Mouse (Mus musculus): Measurements from ENCODE around the gene Rcsd1. TPM values are rescaled to one million over a fixed set of nuclear protein-coding genes. Genes with fewer than 3 reads are reported as not detected.

Rcsd1 gene
- polyA plus RNA-seq, 1 experiment from 2014 or later, result 81.2 TPM

DNA sequence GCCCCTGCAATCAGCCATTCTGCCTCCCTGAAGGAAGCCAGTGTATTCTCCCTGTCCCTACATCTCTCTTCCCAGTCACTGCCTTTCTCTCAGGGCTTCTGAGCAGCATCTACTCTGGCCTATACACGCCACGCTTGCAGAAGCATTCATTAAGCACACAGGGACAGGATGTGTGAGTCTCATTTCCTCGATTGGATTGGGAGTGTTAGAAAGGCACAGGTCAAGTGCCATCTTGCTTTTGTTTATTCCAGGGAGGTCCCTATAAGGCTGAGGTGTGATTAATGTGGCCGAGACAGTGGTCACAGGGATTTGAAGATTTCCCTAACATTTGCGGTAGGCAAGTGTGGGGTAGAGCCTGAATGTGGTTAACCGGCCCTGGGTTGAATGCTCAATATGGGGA, 4.2 kb downstream of the Rcsd1 start:
- Histone ChIP-seq H3K36me3 (ENCODE audit: control insufficient read depth, insufficient read depth, low read length) (peaks cover 17% of the 10 kb centered on the region), H3K4me2 (ENCODE audit: low read length) (peak overlapping the region; percentile 89), H3K9ac (ENCODE audit: low read length) (peak overlapping the region; percentile 94), H3K4me1 (ENCODE audit: control insufficient read depth in 2 of 2, insufficient read depth in 2 of 2, low read length in 2 of 2) (peaks cover 58 to 80% of the 10 kb centered on the region in 2 experiments), H3K27me3 (ENCODE audit: control insufficient read depth, insufficient read depth, low read length) (no peaks in the 10 kb centered on the region), H3K4me3 (ENCODE audit: control insufficient read depth in 1 of 2, insufficient read depth in 1 of 2, low read depth in 1 of 2, low read length in 2 of 2) (peak overlapping the region in 1 of 2 experiments; percentile 80; a peak in 2 of 4 replicates), H3K9me3 (ENCODE audit: control insufficient read depth, low read length) (no peaks in the 10 kb centered on the region), H3K27ac (replicated peaks in 1 of 2; ENCODE audit: control insufficient read depth in 1 of 2, insufficient read depth in 1 of 2, low read depth in 2 of 2, low read length in 2 of 2) (peak overlapping the region; percentile 59 to 94)
- ATAC-seq (ENCODE audit: insufficient number of reproducible peaks, insufficient read depth, low FRiP score, low read depth), result no peak
- 40% methylated on average over 6 of the region's 6 CpGs for WGBS

DNA sequence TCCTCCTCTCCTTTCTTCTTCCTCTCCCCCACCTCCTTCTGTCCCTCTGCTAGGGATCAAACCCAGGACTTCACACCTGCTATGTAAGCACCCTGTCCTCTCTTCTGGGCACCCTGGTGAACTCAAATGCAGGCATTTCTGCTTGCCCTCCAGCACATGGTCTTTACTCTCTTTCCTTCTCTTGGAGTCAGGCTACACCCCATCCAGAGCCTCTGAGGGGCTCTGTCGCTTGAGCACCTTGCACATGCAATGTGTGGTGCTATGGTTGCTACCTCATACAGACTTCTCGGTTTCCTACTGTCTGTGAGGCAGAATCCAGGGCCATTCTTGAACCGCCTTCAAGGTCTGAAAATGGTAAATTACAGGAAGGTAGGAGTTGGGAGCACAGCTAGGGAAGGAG, 4.7 kb downstream of the Rcsd1 start:
- Histone ChIP-seq H3K9ac (ENCODE audit: low read length) (peak overlapping the region; percentile 94), H3K36me3 (ENCODE audit: control insufficient read depth, insufficient read depth, low read length) (peaks cover 22% of the 10 kb centered on the region), H3K9me3 (ENCODE audit: control insufficient read depth, low read length) (no peaks in the 10 kb centered on the region), H3K4me3 (ENCODE audit: control insufficient read depth in 1 of 2, insufficient read depth in 1 of 2, low read depth in 1 of 2, low read length in 2 of 2) (peak overlapping the region in 1 of 2 experiments; percentile 80; a peak in 2 of 4 replicates), H3K27me3 (ENCODE audit: control insufficient read depth, insufficient read depth, low read length) (no peaks in the 10 kb centered on the region), H3K27ac (replicated peaks in 1 of 2; ENCODE audit: control insufficient read depth in 1 of 2, insufficient read depth in 1 of 2, low read depth in 2 of 2, low read length in 2 of 2) (peak overlapping the region in 1 of 2 experiments; percentile 94; a peak in 2 of 4 replicates), H3K4me1 (ENCODE audit: control insufficient read depth in 2 of 2, insufficient read depth in 2 of 2, low read length in 2 of 2) (peaks cover 59 to 85% of the 10 kb centered on the region in 2 experiments), H3K4me2 (ENCODE audit: low read length) (peak overlapping the region; percentile 89)
- ATAC-seq (ENCODE audit: insufficient number of reproducible peaks, insufficient read depth, low FRiP score, low read depth), result no peak
- WGBS, result 50% methylated on average over 3 of the region's 3 CpGs

DNA sequence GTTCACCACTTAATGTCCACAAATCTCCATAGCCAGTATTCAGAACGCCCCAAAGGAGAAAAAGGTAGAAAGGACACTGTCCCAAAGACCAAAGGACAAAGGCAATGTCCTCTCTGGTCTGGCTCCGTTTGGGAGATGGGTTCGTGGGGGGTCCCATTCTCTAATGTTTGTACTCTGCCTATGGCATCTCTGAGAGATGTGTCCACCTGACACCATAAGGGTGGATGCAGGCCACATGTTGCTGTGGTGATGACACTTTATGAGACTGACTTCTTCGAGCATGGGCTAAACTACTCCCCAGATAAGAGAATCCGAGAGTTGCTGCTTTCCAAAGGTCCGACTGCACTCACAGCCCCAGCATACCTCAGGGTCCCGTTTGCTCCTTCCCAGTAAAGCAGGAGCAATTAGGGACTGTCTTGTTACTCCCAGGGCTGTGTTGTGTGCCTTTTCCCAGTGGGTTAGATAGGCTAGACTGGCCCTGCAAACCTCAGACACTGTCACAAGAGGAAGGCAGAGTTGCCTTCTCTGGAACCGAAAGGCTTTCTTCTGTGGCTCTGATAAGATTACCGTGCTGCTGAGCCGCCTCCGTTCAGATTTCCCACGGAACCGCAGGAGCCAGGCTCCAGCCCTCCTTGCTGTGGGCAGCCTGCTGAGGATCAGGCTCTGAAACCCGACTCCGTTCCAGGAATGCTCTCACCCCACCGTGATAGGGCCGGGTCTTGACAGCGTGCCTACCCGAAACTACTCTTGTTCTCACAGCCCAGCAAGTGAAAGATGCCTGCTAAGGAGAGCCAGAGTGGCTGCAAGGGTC, 7.1 kb downstream of the Rcsd1 start:
- Histone ChIP-seq H3K4me1 (ENCODE audit: control insufficient read depth in 2 of 2, insufficient read depth in 2 of 2, low read length in 2 of 2) (peaks cover 63 to 86% of the 10 kb centered on the region in 2 experiments), H3K4me2 (ENCODE audit: low read length) (peak overlapping the region; percentile 64), H3K4me3 (ENCODE audit: control insufficient read depth in 1 of 2, insufficient read depth in 1 of 2, low read depth in 1 of 2, low read length in 2 of 2) (peak overlapping the region; percentile 11 to 21), H3K27me3 (ENCODE audit: control insufficient read depth, insufficient read depth, low read length) (no peaks in the 10 kb centered on the region), H3K27ac (replicated peaks in 1 of 2; ENCODE audit: control insufficient read depth in 1 of 2, insufficient read depth in 1 of 2, low read depth in 2 of 2, low read length in 2 of 2) (peak overlapping the region; percentile 76 to 83), H3K36me3 (ENCODE audit: control insufficient read depth, insufficient read depth, low read length) (peaks cover 34% of the 10 kb centered on the region), H3K9ac (ENCODE audit: low read length) (peak overlapping the region; percentile 61), H3K9me3 (ENCODE audit: control insufficient read depth, low read length) (no peaks in the 10 kb centered on the region)
- ATAC-seq (ENCODE audit: insufficient number of reproducible peaks, insufficient read depth, low FRiP score, low read depth), result peak; percentile 75
- WGBS, result 4% methylated on average over 19 of the region's 19 CpGs

DNA sequence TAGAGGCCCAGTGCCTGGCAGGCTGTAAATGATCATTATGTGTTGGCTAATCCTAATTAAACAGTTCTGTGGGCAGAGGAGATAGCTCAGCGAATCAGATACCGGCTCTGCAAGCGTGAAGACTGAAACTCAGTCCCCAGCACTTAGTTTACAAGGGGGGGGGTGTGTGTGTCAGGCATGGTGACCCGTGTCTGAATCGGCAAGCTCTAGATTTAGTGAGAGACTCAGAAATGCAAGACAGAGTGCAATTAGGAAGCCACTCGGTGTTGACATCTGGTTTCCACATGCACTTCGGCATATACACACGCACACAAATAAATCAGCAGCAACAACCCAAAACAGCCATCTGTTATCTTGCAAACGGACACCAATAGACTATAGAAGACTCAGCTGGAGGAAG, 8.0 kb downstream of the Rcsd1 start:
- H3K27me3 ChIP-seq (ENCODE audit: control insufficient read depth, insufficient read depth, low read length), result no peaks in the 10 kb centered on the region
- H3K36me3 ChIP-seq (ENCODE audit: control insufficient read depth, insufficient read depth, low read length), result peaks cover 38% of the 10 kb centered on the region
- H3K9ac ChIP-seq (ENCODE audit: low read length), result peak overlapping the region; percentile 61
- no peak for ATAC-seq (ENCODE audit: insufficient number of reproducible peaks, insufficient read depth, low FRiP score, low read depth)
- H3K4me1 ChIP-seq (ENCODE audit: control insufficient read depth in 2 of 2, insufficient read depth in 2 of 2, low read length in 2 of 2), result peaks cover 66 to 88% of the 10 kb centered on the region in 2 experiments
- 19% methylated on average over 9 of the region's 9 CpGs for WGBS
- peak overlapping the region; percentile 64 for H3K4me2 ChIP-seq (ENCODE audit: low read length)
- peak overlapping the region in 1 of 2 experiments; percentile 8; a peak in 1 of 4 replicates for H3K4me3 ChIP-seq (ENCODE audit: control insufficient read depth in 1 of 2, insufficient read depth in 1 of 2, low read depth in 1 of 2, low read length in 2 of 2)
- H3K27ac ChIP-seq (replicated peaks in 1 of 2; ENCODE audit: control insufficient read depth in 1 of 2, insufficient read depth in 1 of 2, low read depth in 2 of 2, low read length in 2 of 2), result peak overlapping the region; percentile 76 to 83
- no peaks in the 10 kb centered on the region for H3K9me3 ChIP-seq (ENCODE audit: control insufficient read depth, low read length)

DNA sequence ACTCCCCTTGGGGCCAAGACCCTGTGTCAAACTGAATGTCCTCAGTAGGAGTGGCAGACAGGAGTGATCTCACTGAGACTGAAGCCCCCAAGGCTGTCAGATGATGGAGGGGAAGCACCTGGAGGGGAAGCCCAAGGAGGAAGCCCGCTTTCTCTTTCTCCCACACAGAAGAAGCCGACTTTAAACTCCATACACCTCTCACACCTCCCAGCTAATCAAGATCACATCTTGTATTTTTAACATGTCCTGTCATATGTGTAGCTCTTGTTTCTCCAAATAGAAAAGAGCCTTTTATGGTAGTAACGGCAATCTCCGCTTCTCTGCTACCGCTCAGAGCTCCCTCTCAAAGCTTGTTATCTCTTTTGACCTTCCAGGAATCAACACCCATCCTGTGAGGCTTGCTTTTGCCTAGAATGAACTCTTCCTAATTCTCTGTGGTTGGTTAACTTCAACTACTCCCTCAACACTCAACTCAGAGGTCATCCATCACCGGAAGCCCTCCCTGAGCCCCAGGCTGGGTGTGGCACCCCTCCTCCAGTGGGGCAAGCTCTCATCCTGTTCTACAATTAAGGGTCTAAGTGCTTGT, 8.5 kb downstream of the Rcsd1 start:
- Histone ChIP-seq H3K9me3 (ENCODE audit: control insufficient read depth, low read length) (no peaks in the 10 kb centered on the region), H3K27ac (replicated peaks in 1 of 2; ENCODE audit: control insufficient read depth in 1 of 2, insufficient read depth in 1 of 2, low read depth in 2 of 2, low read length in 2 of 2) (peak overlapping the region; percentile 76 to 83), H3K27me3 (ENCODE audit: control insufficient read depth, insufficient read depth, low read length) (no peaks in the 10 kb centered on the region), H3K4me3 (ENCODE audit: control insufficient read depth in 1 of 2, insufficient read depth in 1 of 2, low read depth in 1 of 2, low read length in 2 of 2) (peak overlapping the region in 1 of 2 experiments; percentile 8; a peak in 1 of 4 replicates), H3K9ac (ENCODE audit: low read length) (peak overlapping the region; percentile 61), H3K4me1 (ENCODE audit: control insufficient read depth in 2 of 2, insufficient read depth in 2 of 2, low read length in 2 of 2) (peaks cover 64 to 88% of the 10 kb centered on the region in 2 experiments), H3K4me2 (ENCODE audit: low read length) (peak overlapping the region; percentile 64), H3K36me3 (ENCODE audit: control insufficient read depth, insufficient read depth, low read length) (peaks cover 43% of the 10 kb centered on the region)
- 18% methylated on average over 6 of the region's 6 CpGs for WGBS
- ATAC-seq (ENCODE audit: insufficient number of reproducible peaks, insufficient read depth, low FRiP score, low read depth), result no peak; the same call in 1 of the 2 replicates

DNA sequence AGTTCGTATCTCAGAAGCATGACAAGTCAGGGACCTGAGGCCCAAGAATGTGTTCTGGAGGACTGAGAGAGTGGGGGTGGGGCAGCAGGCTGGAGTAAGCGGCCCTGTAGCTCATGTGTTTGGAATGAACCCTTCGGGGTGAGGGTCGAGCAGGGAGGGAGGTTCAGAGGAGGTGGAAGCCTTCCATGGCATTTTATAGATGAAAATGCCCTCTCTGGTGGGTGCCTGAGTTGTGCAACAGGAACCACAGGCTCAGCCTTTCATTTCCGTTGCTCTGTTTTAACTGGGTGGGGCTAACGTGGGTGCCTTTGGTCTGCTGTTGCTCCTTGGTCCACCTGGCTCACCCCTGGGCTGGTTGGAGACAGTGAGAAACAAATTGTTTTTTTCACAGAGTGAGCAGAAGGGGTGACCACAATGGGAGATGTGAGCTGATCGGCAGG, 9.2 kb downstream of the Rcsd1 start:
- Histone ChIP-seq H3K36me3 (ENCODE audit: control insufficient read depth, insufficient read depth, low read length) (peaks cover 47% of the 10 kb centered on the region), H3K4me2 (ENCODE audit: low read length) (peak overlapping the region; percentile 64), H3K27me3 (ENCODE audit: control insufficient read depth, insufficient read depth, low read length) (no peaks in the 10 kb centered on the region), H3K9me3 (ENCODE audit: control insufficient read depth, low read length) (no peaks in the 10 kb centered on the region), H3K27ac (replicated peaks in 1 of 2; ENCODE audit: control insufficient read depth in 1 of 2, insufficient read depth in 1 of 2, low read depth in 2 of 2, low read length in 2 of 2) (peak overlapping the region; percentile 76 to 83), H3K4me1 (ENCODE audit: control insufficient read depth in 2 of 2, insufficient read depth in 2 of 2, low read length in 2 of 2) (peaks cover 60 to 88% of the 10 kb centered on the region in 2 experiments), H3K9ac (ENCODE audit: low read length) (peak overlapping the region; percentile 52; the same call in 1 of the 2 replicates), H3K4me3 (ENCODE audit: control insufficient read depth in 1 of 2, insufficient read depth in 1 of 2, low read depth in 1 of 2, low read length in 2 of 2) (no peak overlapping the region)
- WGBS, result 16% methylated on average over 7 of the region's 7 CpGs
- 0 out of 2 replicates have a peak, but pooled peaks have one; percentile 4 for ATAC-seq (ENCODE audit: insufficient number of reproducible peaks, insufficient read depth, low FRiP score, low read depth)

DNA sequence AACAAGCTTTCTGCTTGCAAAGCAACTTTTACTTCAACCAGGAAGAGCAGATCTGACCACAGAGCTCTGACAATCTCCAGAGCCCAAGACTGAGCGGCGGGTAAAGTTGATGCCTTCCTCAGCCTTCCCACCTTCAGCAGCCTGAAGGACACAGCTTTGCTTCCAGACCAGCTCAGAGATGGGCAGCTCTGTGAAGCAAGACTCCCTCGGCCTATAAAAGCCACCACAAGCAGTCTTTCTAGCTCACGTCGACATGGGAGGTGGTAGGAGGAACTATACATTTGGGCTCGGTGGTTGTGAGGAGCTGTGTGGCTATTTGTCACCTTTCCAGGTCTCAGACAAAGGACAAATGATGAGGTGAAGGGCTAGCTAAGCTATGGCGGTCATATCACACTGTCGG, 11.9 kb downstream of the Rcsd1 start:
- no peaks in the 10 kb centered on the region for H3K9me3 ChIP-seq (ENCODE audit: control insufficient read depth, low read length)
- 42% methylated on average over 8 of the region's 8 CpGs for WGBS

More for the DNA sequence above, 11.9 kb downstream of the Rcsd1 start:
- no peak for ATAC-seq (ENCODE audit: insufficient number of reproducible peaks, insufficient read depth, low FRiP score, low read depth)
- no peak overlapping the region for H3K4me2 ChIP-seq (ENCODE audit: low read length)
- peak overlapping the region; percentile 13; the same call in 1 of the 2 replicates for H3K9ac ChIP-seq (ENCODE audit: low read length)
- no peak overlapping the region for H3K4me3 ChIP-seq (ENCODE audit: control insufficient read depth in 1 of 2, insufficient read depth in 1 of 2, low read depth in 1 of 2, low read length in 2 of 2)
- H3K36me3 ChIP-seq (ENCODE audit: control insufficient read depth, insufficient read depth, low read length), result peaks cover 46% of the 10 kb centered on the region
- H3K4me1 ChIP-seq (ENCODE audit: control insufficient read depth in 2 of 2, insufficient read depth in 2 of 2, low read length in 2 of 2), result peaks cover 61 to 90% of the 10 kb centered on the region in 2 experiments
- peak overlapping the region; percentile 4 to 38; a peak in 3 of 4 replicates for H3K27ac ChIP-seq (replicated peaks in 1 of 2; ENCODE audit: control insufficient read depth in 1 of 2, insufficient read depth in 1 of 2, low read depth in 2 of 2, low read length in 2 of 2)
- no peaks in the 10 kb centered on the region for H3K27me3 ChIP-seq (ENCODE audit: control insufficient read depth, insufficient read depth, low read length)
